Mouse (Mus musculus): ENCODE data around the gene Gramd1b.

The Gramd1b gene

GRCm38 (mm10) chr9:40531027-40531621, at the start of gene Gramd1b:
TSS of gene Gramd1b (minus strand) at chr9:40531383.
- peak; percentile 28 for DNase-seq (ENCODE audit: low spot score)

- no peak for DNase-seq (ENCODE audit: low spot score)
Measured at GRCm38 (mm10) chr9:40578726-40579625, 47.8 kb upstream of the Gramd1b start.

DNA sequence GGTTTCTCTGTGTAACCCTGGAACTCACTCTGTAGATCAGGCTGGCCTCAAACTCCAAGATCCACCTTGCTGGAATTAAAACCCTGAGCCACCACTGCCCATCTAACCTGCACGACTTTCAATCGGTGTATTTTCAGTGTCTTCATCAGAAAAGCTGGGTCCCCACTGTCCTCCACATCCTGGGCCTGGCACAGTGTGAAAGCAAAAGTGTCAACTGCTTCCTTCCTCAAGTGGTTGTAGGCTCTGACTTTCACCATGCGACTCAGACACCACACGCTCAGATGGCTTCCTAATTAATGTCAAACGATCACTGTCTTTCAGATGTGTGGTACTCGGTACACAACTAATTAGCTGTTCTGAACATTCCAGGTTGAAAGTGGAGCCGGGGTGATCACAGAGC, 45.9 kb upstream of the Gramd1b start:
- no peak for DNase-seq (ENCODE audit: low spot score)

- DNase-seq (ENCODE audit: low spot score) = peak; percentile 21
Measured at GRCm38 (mm10) chr9:40575053-40575985, 44.1 kb upstream of the Gramd1b start.

- DNase-seq (ENCODE audit: low spot score) = no peak
Measured at GRCm38 (mm10) chr9:40571280-40571679, 40.1 kb upstream of the Gramd1b start.

DNA sequence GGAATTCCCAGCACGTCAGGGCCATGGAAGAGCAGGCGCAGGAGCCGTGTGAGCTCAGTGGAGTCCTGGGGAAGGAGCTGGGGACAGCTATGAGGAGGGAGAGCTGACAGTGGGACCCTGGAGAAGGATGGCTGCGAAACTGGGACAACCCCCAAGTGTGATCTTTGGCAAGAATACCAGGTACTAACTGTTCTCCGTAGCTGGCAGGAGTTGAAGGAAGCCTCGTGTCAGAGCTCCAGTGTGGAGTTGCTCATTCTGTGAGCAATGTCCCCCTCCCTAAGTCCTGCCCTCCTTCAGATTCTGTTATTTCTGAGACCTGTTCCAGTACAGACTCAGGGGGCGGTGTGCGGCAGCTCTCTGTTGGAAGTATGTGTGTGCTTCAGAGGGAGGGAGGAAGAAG, 36.9 kb upstream of the Gramd1b start:
- DNase-seq (ENCODE audit: low spot score) = no peak

- no peak for DNase-seq (ENCODE audit: low spot score)
Measured at GRCm38 (mm10) chr9:40563750-40564149, 32.6 kb upstream of the Gramd1b start.

DNA sequence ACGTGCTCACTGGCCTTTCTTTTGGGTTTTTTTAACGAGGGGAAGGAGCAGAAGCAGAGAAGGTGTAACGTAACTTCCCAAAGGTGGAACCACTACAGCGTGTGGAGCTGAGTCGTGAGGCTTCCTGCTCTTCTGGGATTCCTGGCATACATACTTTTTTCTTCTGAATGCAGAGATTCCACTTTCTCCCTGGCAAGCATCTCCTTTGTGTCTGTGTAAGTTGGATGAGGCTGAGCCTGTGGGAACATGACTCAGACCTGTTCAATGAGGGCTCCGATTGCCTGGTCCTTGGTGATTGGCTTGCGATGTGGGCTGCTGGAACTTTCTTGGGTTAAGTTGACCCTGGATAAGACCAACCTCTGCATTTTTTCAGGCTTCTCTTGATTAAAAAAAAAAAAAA, 28.5 kb upstream of the Gramd1b start:
- no peak for DNase-seq (ENCODE audit: low spot score)

DNA sequence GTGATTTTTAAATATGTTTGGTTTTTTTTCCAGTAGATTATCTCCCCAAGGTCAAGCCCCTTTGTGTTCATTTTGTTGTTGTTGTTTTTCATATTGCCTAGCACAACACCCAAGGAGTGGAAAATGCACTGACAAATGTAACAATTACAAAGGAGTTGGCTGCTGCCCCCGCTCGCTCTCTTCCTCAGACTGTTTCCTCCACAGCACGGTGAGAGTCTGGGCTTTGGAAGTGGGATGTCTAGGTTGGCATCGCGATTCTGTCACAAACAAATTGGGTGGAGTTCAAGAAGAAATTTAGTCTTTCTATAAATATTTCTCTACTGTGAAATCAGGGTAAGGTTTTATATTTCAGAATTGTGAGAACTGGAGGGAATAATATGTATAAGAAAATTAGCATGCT, 26.6 kb upstream of the Gramd1b start:
- DNase-seq (ENCODE audit: low spot score) = no peak

DNA sequence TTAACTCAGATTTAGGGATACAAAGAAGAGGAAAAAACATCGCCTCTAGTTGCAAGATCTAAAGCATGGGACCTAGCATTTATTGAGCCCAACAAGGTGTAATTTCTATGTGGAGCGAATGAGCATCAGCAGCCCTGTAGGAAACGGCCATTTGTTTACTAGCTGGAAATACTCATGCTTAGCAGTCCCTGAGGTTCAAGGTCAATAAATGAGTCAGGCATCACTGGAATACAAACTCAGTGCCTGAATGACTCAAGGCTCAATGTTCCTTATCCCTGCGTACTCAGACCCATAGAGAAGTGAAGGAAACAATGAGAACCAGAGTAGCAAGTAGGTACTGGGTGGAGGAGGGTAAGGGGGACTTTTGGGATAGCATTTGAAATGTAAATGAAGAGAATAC, 25.2 kb upstream of the Gramd1b start:
- no peak for DNase-seq (ENCODE audit: low spot score)

DNA sequence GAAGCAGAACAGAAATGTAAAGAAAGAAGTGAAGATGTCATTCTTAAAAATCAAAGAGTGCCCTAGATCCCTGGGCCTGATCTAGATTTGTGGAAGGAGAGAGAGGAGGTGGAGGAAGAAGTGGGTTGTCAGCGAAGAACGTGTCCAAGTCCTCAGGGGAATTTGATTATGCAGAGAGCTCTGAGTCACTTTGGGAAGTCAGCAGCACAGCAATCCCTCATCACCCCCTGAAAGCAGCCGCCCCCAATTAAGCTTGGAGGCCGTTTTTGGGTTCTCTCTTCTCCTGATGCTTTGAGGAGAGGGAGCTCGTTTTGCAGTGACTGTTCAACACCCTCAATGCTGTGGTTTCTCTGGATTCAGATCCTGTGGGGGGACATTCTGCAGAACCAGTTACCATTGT, 24.1 kb upstream of the Gramd1b start:
- no peak for DNase-seq (ENCODE audit: low spot score)

DNA sequence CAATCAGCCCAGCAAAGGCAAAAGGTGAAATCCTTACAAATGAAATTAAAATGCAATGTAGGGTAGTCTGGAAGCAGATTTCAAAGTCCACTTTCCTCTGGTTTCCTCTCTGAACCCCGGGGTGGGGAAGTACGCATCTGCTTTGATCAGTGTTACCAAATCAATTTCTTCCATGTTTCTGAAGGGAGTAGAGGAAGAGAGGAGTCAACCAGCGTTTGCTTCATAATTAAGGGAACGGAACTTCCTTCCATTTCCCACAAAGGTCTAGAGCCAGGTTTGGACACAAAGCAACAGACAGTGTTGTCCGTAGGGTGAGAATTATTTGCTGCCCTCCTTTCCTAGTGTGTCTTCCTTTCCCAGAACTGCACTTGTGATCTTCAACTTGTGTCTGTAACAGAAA, 16.7 kb upstream of the Gramd1b start:
- no peak for DNase-seq (ENCODE audit: low spot score)

DNA sequence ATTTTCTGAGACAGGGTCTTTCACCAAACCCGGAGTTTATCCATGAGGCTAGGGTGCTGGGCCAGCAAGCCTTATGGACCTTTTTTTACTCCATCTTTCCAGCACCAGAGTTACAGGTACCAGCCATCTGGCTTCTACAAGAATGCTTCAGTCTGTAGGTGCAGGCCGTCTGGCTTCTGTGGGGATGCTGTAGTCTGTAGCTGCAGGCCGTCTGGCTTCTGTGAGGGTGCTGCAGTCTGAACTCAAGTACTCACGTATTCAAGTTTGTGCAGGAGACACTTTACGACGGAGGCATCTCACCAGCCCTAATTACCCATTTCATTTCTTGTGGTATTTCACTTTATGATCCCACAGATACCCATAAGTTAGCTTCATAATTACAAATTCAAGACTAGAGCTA, 14.0 kb upstream of the Gramd1b start:
- no peak for DNase-seq (ENCODE audit: low spot score)

GRCm38 (mm10) chr9:40539588-40540140, 8.5 kb upstream of the Gramd1b start:
- DNase-seq (ENCODE audit: low spot score) = no peak

DNA sequence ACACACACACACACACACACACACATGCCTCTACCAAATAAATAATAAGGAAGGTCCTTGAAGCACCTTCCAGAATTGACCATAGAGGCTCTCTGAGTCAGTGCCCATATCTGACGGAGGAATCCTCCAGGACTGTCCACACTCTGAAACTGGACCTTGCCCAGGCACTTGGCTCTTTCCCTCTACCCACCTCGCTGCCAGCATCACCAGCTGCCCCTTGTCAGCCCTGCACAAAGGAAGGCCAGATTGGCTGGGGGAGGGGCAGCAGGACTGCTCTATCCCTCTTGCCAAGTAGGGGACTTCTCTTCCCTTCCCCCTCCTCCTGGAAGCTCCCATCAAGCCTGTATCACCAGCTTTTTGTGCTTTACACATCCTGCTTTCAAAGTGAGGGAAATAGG, 6.5 kb upstream of the Gramd1b start:
- DNase-seq (ENCODE audit: low spot score) = no peak

DNA sequence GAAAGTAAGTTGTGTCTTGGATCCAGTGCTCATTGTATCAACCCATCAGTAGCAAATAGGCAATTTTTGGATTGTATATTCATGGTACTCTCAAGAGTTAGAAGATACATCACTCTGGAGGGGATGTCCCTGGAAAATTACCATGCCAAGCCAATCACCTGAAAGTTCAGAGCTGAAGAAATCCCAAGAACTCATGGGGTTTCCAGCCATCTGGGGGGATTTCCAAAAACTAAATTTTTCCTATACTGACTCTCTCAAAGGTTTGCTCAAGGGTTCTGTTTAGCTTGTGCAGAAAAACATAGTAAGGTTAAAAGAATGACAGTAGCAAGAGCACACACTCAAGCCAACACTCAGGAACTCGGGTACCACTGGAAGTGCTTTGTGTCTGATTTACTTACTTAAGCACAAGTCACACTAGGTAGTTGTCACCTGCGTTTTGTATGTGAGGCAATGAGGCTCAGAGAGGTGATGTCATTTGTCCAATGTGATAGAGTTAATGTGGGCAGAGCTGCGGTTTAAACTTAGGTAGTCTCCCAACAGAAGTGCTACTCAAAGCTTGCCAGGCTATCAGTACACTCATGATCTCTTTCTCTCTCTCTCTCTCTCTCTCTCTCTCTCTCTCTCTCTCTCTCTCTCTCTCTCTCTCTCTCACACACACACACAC, 6.0 kb upstream of the Gramd1b start:
- no peak for DNase-seq (ENCODE audit: low spot score)

GRCm38 (mm10) chr9:40530536-40530935, 647 bp downstream of the Gramd1b start:
- DNase-seq (ENCODE audit: low spot score) = no peak

DNA sequence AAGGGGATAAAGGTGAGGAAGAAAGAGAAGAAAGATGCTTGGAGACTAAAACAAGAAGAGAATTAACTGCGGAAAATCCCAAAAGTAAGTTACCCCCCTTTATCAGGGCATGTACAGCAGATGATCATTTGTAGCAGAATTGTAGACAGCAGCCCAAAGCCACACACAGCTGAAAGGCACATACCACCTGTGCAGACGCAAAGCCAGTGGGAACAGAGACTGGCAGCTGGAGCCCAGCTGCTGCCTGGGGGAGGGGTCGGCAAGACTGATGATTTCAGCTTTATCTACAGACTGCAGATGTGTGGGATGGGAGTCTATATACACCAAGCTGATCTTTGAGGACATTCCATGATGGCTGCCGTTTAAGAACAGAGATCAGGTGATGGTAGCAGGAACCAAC, 2.5 kb downstream of the Gramd1b start:
- no peak for DNase-seq (ENCODE audit: low spot score)

GRCm38 (mm10) chr9:40526928-40527327, 4.3 kb downstream of the Gramd1b start:
- DNase-seq (ENCODE audit: low spot score) = no peak

DNA sequence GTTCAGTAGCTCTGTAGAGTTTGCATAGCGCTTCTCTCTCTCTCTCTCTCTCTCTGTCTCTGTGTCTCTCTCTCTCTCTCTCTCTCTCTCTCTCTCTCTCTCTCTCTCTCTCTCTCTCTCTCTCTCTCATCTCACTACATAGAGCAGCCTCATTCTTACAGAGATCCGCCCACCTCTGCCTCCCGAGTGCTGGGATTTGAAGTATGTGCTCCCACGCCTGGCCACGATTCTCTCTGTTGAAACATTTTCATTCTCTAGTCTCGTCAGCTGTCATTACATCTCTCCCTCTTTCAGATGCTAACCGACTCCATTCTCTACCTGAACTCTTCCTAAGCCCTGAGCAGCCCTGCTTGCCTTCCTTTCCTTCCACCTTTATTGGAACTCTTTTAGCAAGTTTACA, 9.0 kb downstream of the Gramd1b start:
- DNase-seq (ENCODE audit: low spot score) = no peak

DNA sequence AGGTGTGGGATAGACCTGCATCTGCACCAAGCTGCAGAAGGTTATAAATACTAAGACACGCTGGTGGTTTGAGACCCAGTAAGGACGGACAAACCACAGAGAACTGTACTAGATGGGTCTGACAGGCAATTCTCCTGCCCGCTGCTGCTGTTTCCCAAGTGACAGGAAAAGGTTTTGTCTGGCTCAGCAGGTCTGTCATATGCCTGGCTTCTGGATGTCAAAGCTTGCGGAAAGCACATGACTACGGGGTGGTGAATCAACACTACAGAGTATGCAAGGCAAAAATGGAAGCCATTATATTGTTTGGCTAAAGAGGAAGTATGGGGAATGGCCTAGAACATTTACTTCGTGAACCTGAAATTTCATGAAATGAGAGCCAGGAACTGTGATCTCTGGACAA, 10.1 kb downstream of the Gramd1b start:
- no peak for DNase-seq (ENCODE audit: low spot score)

DNA sequence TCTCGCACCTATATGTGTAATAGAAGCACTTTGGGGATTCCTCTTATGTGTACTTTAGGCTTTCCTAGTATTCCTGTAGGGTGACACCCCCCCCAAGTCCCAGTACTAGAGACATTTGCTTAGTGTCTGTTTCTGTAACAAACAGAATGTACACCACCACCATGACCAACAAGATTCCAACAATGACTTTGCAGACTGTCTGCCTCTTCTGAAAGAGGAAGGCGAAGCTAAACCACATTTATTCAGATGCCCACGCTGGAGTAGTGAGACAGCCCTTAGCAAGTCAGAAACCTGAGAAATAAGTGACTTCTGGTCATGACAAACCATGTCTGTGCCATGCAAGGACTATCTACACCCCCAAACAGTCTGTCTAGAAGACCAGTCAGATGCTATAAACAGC, 11.9 kb downstream of the Gramd1b start:
- no peak for DNase-seq (ENCODE audit: low spot score)

Measured in yolk sac, embryonic 10.5 days (tissue).